Mouse (Mus musculus) MEL (cell line): ENCODE data around the gene Krt13. TPM values are rescaled to one million over a fixed set of nuclear protein-coding genes. Genes with fewer than 3 reads are reported as not detected.

ENCODE experiments used
- DNase-seq: peaks from one replicate; pipeline ENCODE4 v3.0.0; 2011; ENCODE audit warnings: low read depth, low spot score
- H3K27ac ChIP-seq: 2 replicates; pipeline ENCODE4 v1.5.1; 2012; ENCODE audit warnings: low read depth, mild to moderate bottlenecking, control low read depth, low read length, moderate library complexity; ENCODE audit not compliant: control insufficient read depth
- H3K27me3 ChIP-seq, 2 experiments: fragments of 150-350 bp in 1 of 2; sonication (generic) in 1 of 2; 2 replicates each; pipeline ENCODE4 v1.6.1; 2012; ENCODE audit warnings: low read length in 2 of 2, mild to moderate bottlenecking in 2 of 2, improper control_type of control experiment in 1 of 2, moderate library complexity in 1 of 2; ENCODE audit not compliant: insufficient read depth in 2 of 2, control insufficient read depth in 1 of 2
- H3K36me3 ChIP-seq, 2 experiments: 2 replicates each; pipeline ENCODE4 v1.6.1; 2012 to 2014; ENCODE audit warnings: low read length in 2 of 2, improper control_type of control experiment in 1 of 2, inconsistent platforms in 1 of 2, mild to moderate bottlenecking in 1 of 2; ENCODE audit not compliant: insufficient read depth in 2 of 2, control insufficient read depth in 1 of 2
- H3K4me1 ChIP-seq, 2 experiments: fragments of 150-350 bp in 1 of 2; sonication (generic) in 1 of 2; 2 replicates each; pipeline ENCODE4 v1.6.1; 2012; ENCODE audit warnings: low read length in 2 of 2, improper control_type of control experiment in 1 of 2, mild to moderate bottlenecking in 1 of 2; ENCODE audit not compliant: insufficient read depth in 2 of 2, control insufficient read depth in 1 of 2
- H3K4me3 ChIP-seq, 2 experiments: fragments of 150-350 bp in 1 of 2; sonication (generic) in 1 of 2; 2 replicates each; pipeline ENCODE4 v1.5.1; 2012; ENCODE audit warnings: low read depth in 2 of 2, low read length in 2 of 2, mild to moderate bottlenecking in 2 of 2, moderate library complexity in 2 of 2, control low read depth in 1 of 2, improper control_type of control experiment in 1 of 2; ENCODE audit not compliant: control insufficient read depth in 1 of 2, insufficient read depth in 1 of 2
- H3K79me2 ChIP-seq: 2 replicates; pipeline ENCODE4 v1.6.1; 2012; ENCODE audit warnings: mild to moderate bottlenecking, low read length, moderate library complexity; ENCODE audit not compliant: control insufficient read depth, poor library complexity, insufficient read depth
- H3K9ac ChIP-seq: 2 replicates; pipeline ENCODE4 v1.6.1; 2012; ENCODE audit warnings: low read depth, mild to moderate bottlenecking, control low read depth, low read length, moderate library complexity; ENCODE audit not compliant: control insufficient read depth, poor library complexity, severe bottlenecking
- H3K9me3 ChIP-seq: fragments of 150-350 bp; sonication (generic); replicated peaks from 2 replicates; pipeline ENCODE4 v1.6.1; 2012; ENCODE audit warnings: mild to moderate bottlenecking, low read length, improper control_type of control experiment, moderate library complexity; ENCODE audit not compliant: insufficient read depth
- BHLHE40 ChIP-seq: IDR thresholded peaks from 2 replicates; pipeline ENCODE4 v1.6.1; 2012; ENCODE audit warnings: low read depth, mild to moderate bottlenecking, inconsistent platforms, low read length, improper control_type of control experiment, borderline replicate concordance
- E2F4 ChIP-seq: IDR thresholded peaks from 2 replicates; pipeline ENCODE4 v1.6.1; 2011; ENCODE audit warnings: low read depth, low read length, improper control_type of control experiment, borderline replicate concordance
- GATA1 ChIP-seq: IDR thresholded peaks from 2 replicates; pipeline ENCODE4 v1.6.1; 2011; ENCODE audit warnings: low read depth, low read length, improper control_type of control experiment
- KAT2A ChIP-seq: conservative IDR thresholded peaks from 2 replicates; pipeline ENCODE4 v1.6.1; 2012; ENCODE audit warnings: low read depth, low read length, improper control_type of control experiment, inconsistent platforms
- MAX ChIP-seq: IDR thresholded peaks from 2 replicates; pipeline ENCODE4 v1.6.1; 2011; ENCODE audit warnings: low read length, improper control_type of control experiment
- MAZ ChIP-seq: IDR thresholded peaks from 2 replicates; pipeline ENCODE4 v1.6.1; 2012; ENCODE audit warnings: low read depth, mild to moderate bottlenecking, inconsistent platforms, low read length, improper control_type of control experiment
- MEF2A ChIP-seq: IDR thresholded peaks from 2 replicates; pipeline ENCODE4 v1.6.1; 2014; ENCODE audit warnings: low read depth, mild to moderate bottlenecking, inconsistent platforms, low read length, improper control_type of control experiment; ENCODE audit not compliant: poor library complexity, insufficient replicate concordance, severe bottlenecking; ENCODE audit errors: extremely low read depth
- MXI1 ChIP-seq: IDR thresholded peaks from 2 replicates; pipeline ENCODE4 v1.6.1; 2011; ENCODE audit warnings: mild to moderate bottlenecking, low read depth, low read length, improper control_type of control experiment
- NELFE ChIP-seq: IDR thresholded peaks from 2 replicates; pipeline ENCODE4 v1.6.1; 2011; ENCODE audit warnings: low read depth, low read length, improper control_type of control experiment
- NRF1 ChIP-seq: IDR thresholded peaks from 2 replicates; pipeline ENCODE4 v1.6.1; 2014; ENCODE audit warnings: low read depth, mild to moderate bottlenecking, inconsistent platforms, low read length, improper control_type of control experiment, moderate library complexity; ENCODE audit not compliant: poor library complexity, insufficient read depth, severe bottlenecking
- POLR2A ChIP-seq, 2 experiments: IDR thresholded peaks; 2 replicates each; pipeline ENCODE4 v1.6.1; 2011 to 2012; ENCODE audit warnings: low read length in 2 of 2, mild to moderate bottlenecking in 2 of 2, control low read depth in 1 of 2, improper control_type of control experiment in 1 of 2, low read depth in 1 of 2, moderate library complexity in 1 of 2; ENCODE audit not compliant: control insufficient read depth in 1 of 2, insufficient read depth in 1 of 2, poor library complexity in 1 of 2
- POLR2AphosphoS5 ChIP-seq: IDR thresholded peaks from 2 replicates; pipeline ENCODE4 v1.6.1; 2012; ENCODE audit warnings: low read depth, borderline replicate concordance, mild to moderate bottlenecking, inconsistent platforms, low read length, moderate library complexity, mixed read lengths
- RCOR1 ChIP-seq: IDR thresholded peaks from 2 replicates; pipeline ENCODE4 v1.6.1; 2012; ENCODE audit warnings: low read depth, mild to moderate bottlenecking, inconsistent platforms, low read length, improper control_type of control experiment
- SIN3A ChIP-seq: IDR thresholded peaks from 2 replicates; pipeline ENCODE4 v1.6.1; 2012; ENCODE audit warnings: low read length, improper control_type of control experiment, inconsistent platforms
- SMC3 ChIP-seq: IDR thresholded peaks from 2 replicates; pipeline ENCODE4 v1.6.1; 2011; ENCODE audit warnings: low read depth, low read length, improper control_type of control experiment
- USF1 ChIP-seq: IDR thresholded peaks from 2 replicates; pipeline ENCODE4 v1.6.1; 2014; ENCODE audit warnings: low read depth, mild to moderate bottlenecking, inconsistent platforms, low read length, improper control_type of control experiment, moderate library complexity
- USF2 ChIP-seq, 2 experiments: IDR thresholded peaks; 2 replicates each; pipeline ENCODE4 v1.6.1; 2011 to 2012; ENCODE audit warnings: improper control_type of control experiment in 2 of 2, low read length in 2 of 2, borderline replicate concordance in 1 of 2, inconsistent platforms in 1 of 2, low read depth in 1 of 2, mild to moderate bottlenecking in 1 of 2; ENCODE audit not compliant: insufficient read depth in 1 of 2
- ZMIZ1 ChIP-seq: IDR thresholded peaks from 2 replicates; pipeline ENCODE4 v1.6.1; 2012; ENCODE audit warnings: low read depth, mild to moderate bottlenecking, inconsistent platforms, low read length, improper control_type of control experiment, moderate library complexity
- ZNF384 ChIP-seq: IDR thresholded peaks from 2 replicates; pipeline ENCODE4 v1.6.1; 2012; ENCODE audit warnings: low read depth, mild to moderate bottlenecking, inconsistent platforms, low read length, improper control_type of control experiment
- polyA plus RNA-seq, 2 experiments: library from polyadenylated mRNA; stranded (reverse) in 1 of 2; unstranded in 1 of 2; fragments of >175 nt in 1 of 2; fragments of >200 nt in 1 of 2; gene quantifications; 2 replicates each; pipeline versions ENCODE4 v1.2.1 to v1.2.4; 2012; ENCODE audit warnings: low replicate concordance in 2 of 2, low read depth in 1 of 2; ENCODE audit not compliant: insufficient read length in 2 of 2, insufficient read depth in 1 of 2, missing spikeins in 1 of 2
- total RNA-seq: library from RNA; depleted of rRNA; stranded (reverse); fragments of 300-350 nt; gene quantifications from 2 replicates; pipeline ENCODE4 v1.2.3, GENCODE M21; 2012

Krt13 gene
- total and polyA plus RNA-seq, 3 experiments: not detected

- H3K79me2 ChIP-seq: no peaks in the 10 kb centered on the region
- H3K4me3 ChIP-seq: no peak overlapping the region
- H3K9ac ChIP-seq: no peak overlapping the region
- TF ChIP-seq USF2 (IDR thresholded peaks at IDR 0.05; ENCODE audit: borderline replicate concordance in 1 of 2, insufficient read depth in 1 of 2, low read depth in 1 of 2, low read length in 2 of 2): no peak
- no peak for TF ChIP-seq NRF1
- no peak for TF ChIP-seq GATA1
- no peak for TF ChIP-seq USF1
- DNase-seq: no peak
- H3K27me3 ChIP-seq: no peaks in the 10 kb centered on the region
- H3K27ac ChIP-seq: no peak overlapping the region
- H3K9me3 ChIP-seq: no peaks in the 10 kb centered on the region
- no peaks in the 10 kb centered on the region for H3K36me3 ChIP-seq
- H3K4me1 ChIP-seq: no peaks in the 10 kb centered on the region
Observed at GRCm38 (mm10) chr11:100100391-100100790, 21.0 kb downstream of the Krt13 start.

- Histone ChIP-seq H3K9me3 (no peaks in the 10 kb centered on the region), H3K4me3 (no peak overlapping the region), H3K79me2 (no peaks in the 10 kb centered on the region), H3K27me3 (no peaks in the 10 kb centered on the region), H3K9ac (no peak overlapping the region), H3K4me1 (no peaks in the 10 kb centered on the region), H3K27ac (no peak overlapping the region), H3K36me3 (no peaks in the 10 kb centered on the region)
- TF ChIP-seq E2F4: no peak
- TF ChIP-seq USF1: no peak
- no peak for TF ChIP-seq POLR2A (IDR thresholded peaks at IDR 0.05; ENCODE audit: control insufficient read depth in 1 of 2, insufficient read depth in 1 of 2, low read depth in 1 of 2, low read length in 2 of 2, poor library complexity in 1 of 2)
- no peak for TF ChIP-seq MAX
- no peak for TF ChIP-seq MXI1
- no peak for TF ChIP-seq SIN3A
- TF ChIP-seq ZNF384: no peak
- no peak for TF ChIP-seq KAT2A
- no peak for TF ChIP-seq ZMIZ1
- TF ChIP-seq MAZ: no peak
- TF ChIP-seq BHLHE40: no peak
- no peak for TF ChIP-seq POLR2AphosphoS5
- TF ChIP-seq RCOR1: no peak
- no peak for TF ChIP-seq NELFE
- TF ChIP-seq SMC3: no peak
- TF ChIP-seq MEF2A: no peak
- no peak for DNase-seq
Observed at GRCm38 (mm10) chr11:100097819-100098218, 23.5 kb downstream of the Krt13 start.
